Mouse (Mus musculus) CH12.LX (cell line): ENCODE results near the gene Marcksl1. TPM values are rescaled to one million over a fixed set of nuclear protein-coding genes. Genes with fewer than 3 reads are reported as not detected.

ENCODE experiments used
- DNase-seq: peaks from one replicate; pipeline ENCODE4 v3.0.0-alpha.2; 2013; ENCODE audit errors: extremely low read depth
- H3K27ac ChIP-seq: 2 replicates; pipeline ENCODE4 v1.5.1; 2012; ENCODE audit warnings: low read depth, mild to moderate bottlenecking, control low read depth, moderate library complexity; ENCODE audit not compliant: insufficient read depth
- H3K27me3 ChIP-seq: replicated peaks from 2 replicates; pipeline ENCODE3; 2012; ENCODE audit warnings: inconsistent platforms
- H3K36me3 ChIP-seq, 2 experiments: replicated peaks in 1 of 2; 2 replicates each; pipeline versions ENCODE3 to v1.6.1; 2012; ENCODE audit warnings: inconsistent platforms in 1 of 2, low read length in 1 of 2, mild to moderate bottlenecking in 1 of 2, mixed read lengths in 1 of 2, moderate library complexity in 1 of 2; ENCODE audit not compliant: control insufficient read depth in 1 of 2, insufficient read depth in 1 of 2
- H3K4me1 ChIP-seq, 2 experiments: 2 replicates each; pipeline ENCODE4 v1.6.1; 2012; ENCODE audit warnings: inconsistent platforms in 1 of 2, moderate library complexity in 1 of 2; ENCODE audit not compliant: insufficient read depth in 2 of 2, control insufficient read depth in 1 of 2
- H3K4me2 ChIP-seq: 2 replicates; pipeline ENCODE4 v1.6.1; 2012; ENCODE audit warnings: low read depth, mild to moderate bottlenecking, control low read depth; ENCODE audit not compliant: poor library complexity, insufficient read depth, severe bottlenecking
- H3K4me3 ChIP-seq, 3 experiments: fragments of 150-350 bp in 1 of 3; sonication (generic) in 1 of 3; replicated peaks in 1 of 3; 2 replicates each; pipeline versions ENCODE3 to v1.5.1; 2011 to 2012; ENCODE audit warnings: low read depth in 2 of 3, low read length in 2 of 3, mild to moderate bottlenecking in 2 of 3, moderate library complexity in 2 of 3, control low read depth in 1 of 3, improper control_type of control experiment in 1 of 3, inconsistent platforms in 1 of 3, mixed read lengths in 1 of 3; ENCODE audit not compliant: poor library complexity in 1 of 3
- H3K79me2 ChIP-seq: replicated peaks from 2 replicates; pipeline ENCODE4 v1.6.1; 2012; ENCODE audit warnings: mild to moderate bottlenecking, moderate library complexity; ENCODE audit not compliant: control insufficient read depth, poor library complexity, insufficient read depth, severe bottlenecking; ENCODE audit errors: extremely low read depth
- H3K9ac ChIP-seq: 2 replicates; pipeline ENCODE4 v1.6.1; 2012; ENCODE audit warnings: low read depth, mild to moderate bottlenecking, control low read depth, moderate library complexity; ENCODE audit not compliant: insufficient read depth
- H3K9me3 ChIP-seq: replicated peaks from 2 replicates; pipeline ENCODE3; 2012; ENCODE audit warnings: low read length, inconsistent platforms, mixed read lengths
- CHD1 ChIP-seq: IDR thresholded peaks from 2 replicates; pipeline ENCODE4 v1.6.1; 2012; ENCODE audit warnings: low read depth, low read length, improper control_type of control experiment, inconsistent platforms
- CHD2 ChIP-seq: IDR thresholded peaks from 2 replicates; pipeline ENCODE4 v1.6.1; 2011; ENCODE audit warnings: low read length, improper control_type of control experiment
- GABPA ChIP-seq: IDR thresholded peaks from 2 replicates; pipeline ENCODE4 v1.6.1; 2012; ENCODE audit warnings: low read depth, low read length, improper control_type of control experiment, inconsistent platforms; ENCODE audit not compliant: insufficient replicate concordance
- HCFC1 ChIP-seq: IDR thresholded peaks from 2 replicates; pipeline ENCODE4 v1.6.1; 2012; ENCODE audit warnings: low read depth, mild to moderate bottlenecking, inconsistent platforms, low read length, improper control_type of control experiment
- JUND ChIP-seq: conservative IDR thresholded peaks from 2 replicates; pipeline ENCODE4 v1.6.1; 2011; ENCODE audit warnings: low read depth, low read length, improper control_type of control experiment
- KAT2A ChIP-seq: IDR thresholded peaks from 2 replicates; pipeline ENCODE4 v1.6.1; 2012; ENCODE audit warnings: low read length, improper control_type of control experiment, inconsistent platforms; ENCODE audit not compliant: insufficient replicate concordance
- MAFK ChIP-seq: IDR thresholded peaks from 2 replicates; pipeline ENCODE4 v1.6.1; 2011; ENCODE audit warnings: low read length, improper control_type of control experiment; ENCODE audit not compliant: insufficient replicate concordance
- MAX ChIP-seq: IDR thresholded peaks from 2 replicates; pipeline ENCODE4 v1.6.1; 2011; ENCODE audit warnings: low read length, improper control_type of control experiment
- MAZ ChIP-seq: IDR thresholded peaks from 2 replicates; pipeline ENCODE4 v1.6.1; 2012; ENCODE audit warnings: low read depth, mild to moderate bottlenecking, inconsistent platforms, low read length, improper control_type of control experiment, moderate library complexity
- MEF2A ChIP-seq: IDR thresholded peaks from 2 replicates; pipeline ENCODE4 v1.6.1; 2014; ENCODE audit warnings: low read depth, mild to moderate bottlenecking, inconsistent platforms, low read length, improper control_type of control experiment, borderline replicate concordance
- MYC ChIP-seq: IDR thresholded peaks from 2 replicates; pipeline ENCODE4 v1.6.1; 2011; ENCODE audit warnings: low read depth, mild to moderate bottlenecking, improper control_type of control experiment, low read length
- TCF12 ChIP-seq: IDR thresholded peaks from 2 replicates; pipeline ENCODE4 v1.6.1; 2014; ENCODE audit warnings: low read depth, mild to moderate bottlenecking, inconsistent platforms, low read length, improper control_type of control experiment
- USF1 ChIP-seq: IDR thresholded peaks from 2 replicates; pipeline ENCODE4 v1.6.1; 2014; ENCODE audit warnings: low read depth, mild to moderate bottlenecking, inconsistent platforms, low read length, improper control_type of control experiment
- USF2 ChIP-seq: conservative IDR thresholded peaks from 2 replicates; pipeline ENCODE4 v1.6.1; 2011; ENCODE audit warnings: low read depth, low read length, improper control_type of control experiment
- ZNF384 ChIP-seq: IDR thresholded peaks from 2 replicates; pipeline ENCODE4 v1.6.1; 2012; ENCODE audit warnings: low read depth, low read length, improper control_type of control experiment, inconsistent platforms
- dilution Hi-C: fragments of 300-500 bp; cut with MboI; formaldehyde crosslinking; loops from 2 replicates; pipeline ENCODE4 v1.14.3; 2020; ENCODE audit warnings: low sequenced_read_pairs; ENCODE audit not compliant: extremely low pct_unique_long_range_greater_than_20kb, extremely low pct_ligation_motif_present
- in situ Hi-C: fragments of 300-500 bp; cut with MboI; formaldehyde crosslinking; loops from 3 replicates; pipeline ENCODE4 v1.14.3; 2019; ENCODE audit warnings: low sequenced_read_pairs, low pct_ligation_motif_present, low pct_unique_long_range_greater_than_20kb, mixed read lengths
- polyA plus RNA-seq: library from polyadenylated mRNA; unstranded; fragments of >175 nt; gene quantifications from 2 replicates; pipeline ENCODE4 v1.2.1, GENCODE M21; 2012; ENCODE audit warnings: low read depth; ENCODE audit not compliant: insufficient read length
- total RNA-seq, 2 experiments: library from RNA; depleted of rRNA; stranded (reverse); fragments of 300-350 nt in 1 of 2; fragments of >200 nt in 1 of 2; gene quantifications; 2 replicates each; pipeline ENCODE4 v1.2.3; 2012 to 2014

The Marcksl1 gene
- total and polyA plus RNA-seq, 3 experiments: 195 to 423 (median 265) TPM

- H3K27me3 ChIP-seq: no peaks in the 10 kb centered on the region
- no peak for TF ChIP-seq USF2
- no peak for TF ChIP-seq USF1
- no peak for TF ChIP-seq ZNF384
- TF ChIP-seq JUND: no peak
- TF ChIP-seq MAZ: no peak
- TF ChIP-seq TCF12: no peak
- TF ChIP-seq HCFC1: no peak
- TF ChIP-seq MAX: no peak
- TF ChIP-seq MYC: no peak
- TF ChIP-seq KAT2A: no peak
- no peak for TF ChIP-seq GABPA
- no peak for TF ChIP-seq CHD1
- no peak for TF ChIP-seq MAFK
- no peak for TF ChIP-seq CHD2
- no peak for TF ChIP-seq MEF2A
- no peaks in the 10 kb centered on the region for H3K79me2 ChIP-seq
- H3K4me1 ChIP-seq: peaks cover 4 to 18% of the 10 kb centered on the region in 2 experiments
- no peak overlapping the region for H3K4me3 ChIP-seq
- H3K27ac ChIP-seq: no peak overlapping the region
- DNase-seq: no peak
- in situ Hi-C loops: no loop called here
- no peak overlapping the region for H3K9ac ChIP-seq
- no peaks in the 10 kb centered on the region for H3K36me3 ChIP-seq
- dilution Hi-C loops: no loop called here
- no peaks in the 10 kb centered on the region for H3K9me3 ChIP-seq
- no peak overlapping the region for H3K4me2 ChIP-seq
Observed at GRCm38 (mm10) chr4:129565139-129565538, 51.8 kb downstream of the Marcksl1 start.

Other genes starting within 250 kb of the Marcksl1 start
- 0.04 TPM in 1 of 2 replicates, not detected in the other for gene Sync, start 226.0 kb upstream of the Marcksl1 start, total RNA-seq (2012; rRNA removed)
- gene Sync, start 226.0 kb upstream of the Marcksl1 start, total RNA-seq (2014; rRNA removed): not detected in 2 replicates
- 0.14 and 0.16 TPM in 2 replicates for gene Sync, start 226.0 kb upstream of the Marcksl1 start, polyA plus RNA-seq
- gene Rbbp4, start 178.2 kb upstream of the Marcksl1 start, total RNA-seq (2012; rRNA removed): 41.4 and 44.1 TPM in 2 replicates
- 73.3 and 76.9 TPM in 2 replicates for gene Rbbp4, start 178.2 kb upstream of the Marcksl1 start, total RNA-seq (2014; rRNA removed)
- 179 and 219 TPM in 2 replicates for gene Rbbp4, start 178.2 kb upstream of the Marcksl1 start, polyA plus RNA-seq
- gene Zbtb8os, start 177.9 kb upstream of the Marcksl1 start, total RNA-seq (2012; rRNA removed): 93.7 and 104 TPM in 2 replicates
- gene Zbtb8os, start 177.9 kb upstream of the Marcksl1 start, total RNA-seq (2014; rRNA removed): 124 and 134 TPM in 2 replicates
- 135 and 157 TPM in 2 replicates for gene Zbtb8os, start 177.9 kb upstream of the Marcksl1 start, polyA plus RNA-seq
- 0.04 TPM in 1 of 2 replicates, not detected in the other for gene Zbtb8a, start 135.5 kb upstream of the Marcksl1 start, total RNA-seq (2012; rRNA removed)
- gene Zbtb8a, start 135.5 kb upstream of the Marcksl1 start, total RNA-seq (2014; rRNA removed): 0.16 TPM in 1 of 2 replicates, not detected in the other
- gene Zbtb8a, start 135.5 kb upstream of the Marcksl1 start, polyA plus RNA-seq: 0.11 TPM in 1 of 2 replicates, not detected in the other
- gene Zbtb8b, start 72.7 kb upstream of the Marcksl1 start, total RNA-seq (2012; rRNA removed): 0.04 TPM in 2 replicates
- gene Zbtb8b, start 72.7 kb upstream of the Marcksl1 start, total RNA-seq (2014; rRNA removed): not detected in 2 replicates
- not detected in 2 replicates for gene Zbtb8b, start 72.7 kb upstream of the Marcksl1 start, polyA plus RNA-seq
- gene Bsdc1, start 52.0 kb upstream of the Marcksl1 start, total RNA-seq (2012; rRNA removed): 20.2 and 20.4 TPM in 2 replicates
- 19.3 and 20.6 TPM in 2 replicates for gene Bsdc1, start 52.0 kb upstream of the Marcksl1 start, total RNA-seq (2014; rRNA removed)
- gene Bsdc1, start 52.0 kb upstream of the Marcksl1 start, polyA plus RNA-seq: 16.1 and 27.2 TPM in 2 replicates
- gene Tssk3, start 22.6 kb upstream of the Marcksl1 start, total RNA-seq (2012; rRNA removed): 0.13 TPM in 1 of 2 replicates, not detected in the other
- gene Tssk3, start 22.6 kb upstream of the Marcksl1 start, total RNA-seq (2014; rRNA removed): not detected in 2 replicates
- gene Tssk3, start 22.6 kb upstream of the Marcksl1 start, polyA plus RNA-seq: not detected in 2 replicates
- gene Fam229a, start 22.4 kb upstream of the Marcksl1 start, total RNA-seq (2012; rRNA removed): not detected in 2 replicates
- not detected in 2 replicates for gene Fam229a, start 22.4 kb upstream of the Marcksl1 start, total RNA-seq (2014; rRNA removed)
- gene Fam229a, start 22.4 kb upstream of the Marcksl1 start, polyA plus RNA-seq: not detected in 2 replicates
- 71.7 and 75.4 TPM in 2 replicates for gene Hdac1, start 29.1 kb downstream of the Marcksl1 start, total RNA-seq (2012; rRNA removed)
- gene Hdac1, start 29.1 kb downstream of the Marcksl1 start, total RNA-seq (2014; rRNA removed): 104 and 106 TPM in 2 replicates
- gene Hdac1, start 29.1 kb downstream of the Marcksl1 start, polyA plus RNA-seq: 231 and 233 TPM in 2 replicates
- 67.2 and 80.9 TPM in 2 replicates for gene Lck, start 60.1 kb downstream of the Marcksl1 start, total RNA-seq (2012; rRNA removed)
- 64.6 and 70.0 TPM in 2 replicates for gene Lck, start 60.1 kb downstream of the Marcksl1 start, total RNA-seq (2014; rRNA removed)
- gene Lck, start 60.1 kb downstream of the Marcksl1 start, polyA plus RNA-seq: 138 and 177 TPM in 2 replicates
- 1.1 and 1.4 TPM in 2 replicates for gene Fam167b, start 65.0 kb downstream of the Marcksl1 start, total RNA-seq (2012; rRNA removed)
- 0.49 TPM in 1 of 2 replicates, not detected in the other for gene Fam167b, start 65.0 kb downstream of the Marcksl1 start, total RNA-seq (2014; rRNA removed)
- 0.82 and 1.2 TPM in 2 replicates for gene Fam167b, start 65.0 kb downstream of the Marcksl1 start, polyA plus RNA-seq
- gene Eif3i, start 87.1 kb downstream of the Marcksl1 start, total RNA-seq (2012; rRNA removed): 667 and 673 TPM in 2 replicates
- 702 and 753 TPM in 2 replicates for gene Eif3i, start 87.1 kb downstream of the Marcksl1 start, total RNA-seq (2014; rRNA removed)
- 418 and 446 TPM in 2 replicates for gene Eif3i, start 87.1 kb downstream of the Marcksl1 start, polyA plus RNA-seq
- 111 and 121 TPM in 2 replicates for gene Tmem234, start 87.1 kb downstream of the Marcksl1 start, total RNA-seq (2012; rRNA removed)
- gene Tmem234, start 87.1 kb downstream of the Marcksl1 start, total RNA-seq (2014; rRNA removed): 97.6 and 104 TPM in 2 replicates
- gene Tmem234, start 87.1 kb downstream of the Marcksl1 start, polyA plus RNA-seq: 112 and 113 TPM in 2 replicates
- gene Dcdc2b, start 100.7 kb downstream of the Marcksl1 start, total RNA-seq (2012; rRNA removed): 0.59 and 1.6 TPM in 2 replicates
- not detected in 2 replicates for gene Dcdc2b, start 100.7 kb downstream of the Marcksl1 start, total RNA-seq (2014; rRNA removed)
- 0.66 and 1.1 TPM in 2 replicates for gene Dcdc2b, start 100.7 kb downstream of the Marcksl1 start, polyA plus RNA-seq
- 24.3 and 27.0 TPM in 2 replicates for gene Iqcc, start 105.5 kb downstream of the Marcksl1 start, total RNA-seq (2012; rRNA removed)
- 15.9 and 18.4 TPM in 2 replicates for gene Iqcc, start 105.5 kb downstream of the Marcksl1 start, total RNA-seq (2014; rRNA removed)
- 13.5 and 14.1 TPM in 2 replicates for gene Iqcc, start 105.5 kb downstream of the Marcksl1 start, polyA plus RNA-seq
- 24.0 and 24.2 TPM in 2 replicates for gene Ccdc28b, start 110.4 kb downstream of the Marcksl1 start, total RNA-seq (2012; rRNA removed)
- 27.3 and 35.5 TPM in 2 replicates for gene Ccdc28b, start 110.4 kb downstream of the Marcksl1 start, total RNA-seq (2014; rRNA removed)
- gene Ccdc28b, start 110.4 kb downstream of the Marcksl1 start, polyA plus RNA-seq: 26.6 and 28.0 TPM in 2 replicates
- gene Txlna, start 127.5 kb downstream of the Marcksl1 start, total RNA-seq (2012; rRNA removed): 51.8 and 68.2 TPM in 2 replicates
- gene Txlna, start 127.5 kb downstream of the Marcksl1 start, total RNA-seq (2014; rRNA removed): 50.0 and 52.2 TPM in 2 replicates
- 64.7 and 103 TPM in 2 replicates for gene Txlna, start 127.5 kb downstream of the Marcksl1 start, polyA plus RNA-seq
- 17.3 and 23.9 TPM in 2 replicates for gene Kpna6, start 159.2 kb downstream of the Marcksl1 start, total RNA-seq (2012; rRNA removed)
- gene Kpna6, start 159.2 kb downstream of the Marcksl1 start, total RNA-seq (2014; rRNA removed): 19.6 and 22.4 TPM in 2 replicates
- 25.8 and 26.4 TPM in 2 replicates for gene Kpna6, start 159.2 kb downstream of the Marcksl1 start, polyA plus RNA-seq
- gene Tmem39b, start 183.3 kb downstream of the Marcksl1 start, total RNA-seq (2012; rRNA removed): 11.3 and 11.9 TPM in 2 replicates
- gene Tmem39b, start 183.3 kb downstream of the Marcksl1 start, total RNA-seq (2014; rRNA removed): 13.9 and 14.6 TPM in 2 replicates
- 33.5 and 37.7 TPM in 2 replicates for gene Tmem39b, start 183.3 kb downstream of the Marcksl1 start, polyA plus RNA-seq
- 58.6 and 65.9 TPM in 2 replicates for gene Khdrbs1, start 228.7 kb downstream of the Marcksl1 start, total RNA-seq (2012; rRNA removed)
- gene Khdrbs1, start 228.7 kb downstream of the Marcksl1 start, total RNA-seq (2014; rRNA removed): 67.4 and 79.0 TPM in 2 replicates
- 125 TPM in 2 replicates for gene Khdrbs1, start 228.7 kb downstream of the Marcksl1 start, polyA plus RNA-seq